Mouse (Mus musculus) heart, postnatal 25 days (tissue): ENCODE data around the gene Itpr1. TPM values are rescaled to one million over a fixed set of nuclear protein-coding genes. Genes with fewer than 3 reads are reported as not detected.

Source experiments
- DNase-seq: peaks from one replicate; pipeline ENCODE4 v3.0.0; 2022; ENCODE audit warnings: low spot score
- intact Hi-C: fragments of 180-260 bp; cut with DNase I; formaldehyde crosslinking; loops from one replicate; pipeline ENCODE4 v1.15.1; 2025
- total RNA-seq, 2 experiments: library from RNA; stranded (reverse); gene quantifications; 2 replicates each; pipeline ENCODE4 v1.2.3; 2021

The Itpr1 gene
- total RNA-seq, 2 experiments from 2014 or later = 44.1 to 44.2 TPM

GRCm38 (mm10) chr6:108235680-108236123 lies 22.8 kb downstream of the Itpr1 start:
- no peak for DNase-seq
- intact Hi-C loops = loop anchor here (10.0 kb wide), 1 partner anchor 429 kb away; the partner anchor contains the start of gene Bhlhe40

GRCm38 (mm10) chr6:108236411-108236921 lies 23.6 kb downstream of the Itpr1 start:
- DNase-seq = peak; percentile 12
- intact Hi-C loops = loop anchor here (10.0 kb wide), 1 partner anchor 428 kb away; the partner anchor contains the start of gene Bhlhe40

- DNase-seq = no peak
- intact Hi-C loops = loop anchor here (10.0 kb wide), 1 partner anchor 428 kb away; the partner anchor contains the start of gene Bhlhe40
Measured at GRCm38 (mm10) chr6:108236996-108237395, 24.1 kb downstream of the Itpr1 start.

- intact Hi-C loops = loop anchor here (10.0 kb wide), 1 partner anchor 427 kb away; the partner anchor contains the start of gene Bhlhe40
Measured at GRCm38 (mm10) chr6:108237585-108237984, 24.7 kb downstream of the Itpr1 start.

GRCm38 (mm10) chr6:108238011-108238410 lies 25.1 kb downstream of the Itpr1 start:
- DNase-seq = no peak
- intact Hi-C loops = loop anchor here (10.0 kb wide), 1 partner anchor 427 kb away; the partner anchor contains the start of gene Bhlhe40

More at GRCm38 (mm10) chr6:108237585-108237984, 24.7 kb downstream of the Itpr1 start:
- no peak for DNase-seq

GRCm38 (mm10) chr6:108239056-108239455 lies 26.2 kb downstream of the Itpr1 start:
- intact Hi-C loops = loop anchor here (10.0 kb wide), 1 partner anchor 426 kb away; the partner anchor contains the start of gene Bhlhe40
- DNase-seq = no peak

- intact Hi-C loops = no loop called here
- no peak for DNase-seq
Measured at GRCm38 (mm10) chr6:108240004-108240403, 27.1 kb downstream of the Itpr1 start.

- intact Hi-C loops = no loop called here
- no peak for DNase-seq
Measured at GRCm38 (mm10) chr6:108240754-108241153, 27.9 kb downstream of the Itpr1 start.

- no peak for DNase-seq
- intact Hi-C loops = no loop called here
Measured at GRCm38 (mm10) chr6:108244571-108244970, 31.7 kb downstream of the Itpr1 start.

GRCm38 (mm10) chr6:108246369-108247085 lies 33.6 kb downstream of the Itpr1 start:
- DNase-seq = no peak
- intact Hi-C loops = no loop called here

GRCm38 (mm10) chr6:108247211-108247610 lies 34.3 kb downstream of the Itpr1 start:
- no peak for DNase-seq
- intact Hi-C loops = no loop called here

- no peak for DNase-seq
- intact Hi-C loops = no loop called here
Measured at GRCm38 (mm10) chr6:108248519-108248918, 35.6 kb downstream of the Itpr1 start.

GRCm38 (mm10) chr6:108249031-108249917 lies 36.4 kb downstream of the Itpr1 start:
- no peak for DNase-seq
- intact Hi-C loops = no loop called here

GRCm38 (mm10) chr6:108249918-108250225 lies 37.0 kb downstream of the Itpr1 start:
- intact Hi-C loops = no loop called here
- DNase-seq = no peak

GRCm38 (mm10) chr6:108250416-108250815 lies 37.5 kb downstream of the Itpr1 start:
- no peak for DNase-seq
- intact Hi-C loops = no loop called here

- intact Hi-C loops = no loop called here
- DNase-seq = no peak
Measured at GRCm38 (mm10) chr6:108252565-108253360, 39.9 kb downstream of the Itpr1 start.

GRCm38 (mm10) chr6:108254132-108255064 lies 41.5 kb downstream of the Itpr1 start:
- DNase-seq = no peak
- intact Hi-C loops = no loop called here

GRCm38 (mm10) chr6:108255880-108256279 lies 43.0 kb downstream of the Itpr1 start:
- no peak for DNase-seq
- intact Hi-C loops = no loop called here

- intact Hi-C loops = no loop called here
Measured at GRCm38 (mm10) chr6:108257225-108257624, 44.3 kb downstream of the Itpr1 start.

More at GRCm38 (mm10) chr6:108257225-108257624, 44.3 kb downstream of the Itpr1 start:
- no peak for DNase-seq
